Mouse (Mus musculus) ES-E14 (cell line): ENCODE measurements around the gene Impg1. TPM values are rescaled to one million over a fixed set of nuclear protein-coding genes. Genes with fewer than 3 reads are reported as not detected.

Source experiments
- DNase-seq: peaks from one replicate; pipeline ENCODE4 v3.0.0-alpha.2; 2013; ENCODE audit warnings: low read depth, low spot score
- H3K27ac ChIP-seq: 2 replicates; pipeline ENCODE4 v1.5.1; 2012; ENCODE audit warnings: low read depth, mild to moderate bottlenecking, low read length, moderate library complexity, mixed read lengths; ENCODE audit not compliant: poor library complexity, insufficient read depth, severe bottlenecking
- H3K36me3 ChIP-seq: 2 replicates; pipeline ENCODE4 v1.6.1; 2012; ENCODE audit warnings: mild to moderate bottlenecking, low read length, moderate library complexity, mixed read lengths; ENCODE audit not compliant: control insufficient read depth, poor library complexity, insufficient read depth, severe bottlenecking
- H3K4me1 ChIP-seq, 2 experiments: fragments of 150-350 bp in 1 of 2; sonication (generic) in 1 of 2; 2 replicates each; pipeline ENCODE4 v1.6.1; 2012; ENCODE audit warnings: low read length in 2 of 2, mild to moderate bottlenecking in 1 of 2, mixed read lengths in 1 of 2; ENCODE audit not compliant: control insufficient read depth in 2 of 2, insufficient read depth in 2 of 2, poor library complexity in 1 of 2
- H3K4me3 ChIP-seq, 2 experiments: fragments of 150-350 bp in 1 of 2; sonication (generic) in 1 of 2; 2 replicates each; pipeline ENCODE4 v1.5.1; 2012; ENCODE audit warnings: low read length in 2 of 2, low read depth in 1 of 2, mild to moderate bottlenecking in 1 of 2, mixed read lengths in 1 of 2; ENCODE audit not compliant: insufficient read depth in 1 of 2, poor library complexity in 1 of 2, severe bottlenecking in 1 of 2
- H3K9ac ChIP-seq: 2 replicates; pipeline ENCODE4 v1.6.1; 2012; ENCODE audit warnings: low read depth, mild to moderate bottlenecking, low read length, mixed read lengths; ENCODE audit not compliant: poor library complexity, insufficient read depth, severe bottlenecking
- H3K9me3 ChIP-seq: fragments of 150-350 bp; sonication (generic); 2 replicates; pipeline ENCODE4 v1.6.1; 2012; ENCODE audit warnings: low read depth, mild to moderate bottlenecking, low read length; ENCODE audit not compliant: control insufficient read depth, insufficient read depth
- CHD2 ChIP-seq: IDR thresholded peaks from 2 replicates; pipeline ENCODE4 v1.6.1; 2014; ENCODE audit warnings: mild to moderate bottlenecking, low read depth, low read length, inconsistent platforms
- HCFC1 ChIP-seq: IDR thresholded peaks from 2 replicates; pipeline ENCODE4 v1.6.1; 2012; ENCODE audit warnings: low read length, inconsistent platforms, borderline replicate concordance; ENCODE audit not compliant: insufficient read depth
- MAFK ChIP-seq: IDR thresholded peaks from 2 replicates; pipeline ENCODE4 v1.6.1; 2014; ENCODE audit warnings: mild to moderate bottlenecking, low read depth, low read length, inconsistent platforms; ENCODE audit not compliant: insufficient read depth
- ZC3H11A ChIP-seq: IDR thresholded peaks from 2 replicates; pipeline ENCODE4 v1.6.1; 2012; ENCODE audit warnings: low read depth, mild to moderate bottlenecking, inconsistent platforms, low read length, borderline replicate concordance
- ZNF384 ChIP-seq: IDR thresholded peaks from 2 replicates; pipeline ENCODE4 v1.6.1; 2012; ENCODE audit warnings: low read depth, low read length, inconsistent platforms
- in situ Hi-C, 2 experiments: fragments of 600-800 bp; cut with MboI; formaldehyde crosslinking; loops; one replicate each; pipeline ENCODE4 v1.15.1; 2025; ENCODE audit warnings: low sequenced_read_pairs in 2 of 2, inconsistent platforms in 1 of 2; ENCODE audit not compliant: unreplicated experiment in 2 of 2
- total RNA-seq: library from RNA; depleted of rRNA; stranded (reverse); fragments of 300-350 nt; gene quantifications from 2 replicates; pipeline ENCODE4 v1.2.3, GENCODE M21; 2012

Gene Impg1
- total RNA-seq, 1 experiment, result not detected

DNA sequence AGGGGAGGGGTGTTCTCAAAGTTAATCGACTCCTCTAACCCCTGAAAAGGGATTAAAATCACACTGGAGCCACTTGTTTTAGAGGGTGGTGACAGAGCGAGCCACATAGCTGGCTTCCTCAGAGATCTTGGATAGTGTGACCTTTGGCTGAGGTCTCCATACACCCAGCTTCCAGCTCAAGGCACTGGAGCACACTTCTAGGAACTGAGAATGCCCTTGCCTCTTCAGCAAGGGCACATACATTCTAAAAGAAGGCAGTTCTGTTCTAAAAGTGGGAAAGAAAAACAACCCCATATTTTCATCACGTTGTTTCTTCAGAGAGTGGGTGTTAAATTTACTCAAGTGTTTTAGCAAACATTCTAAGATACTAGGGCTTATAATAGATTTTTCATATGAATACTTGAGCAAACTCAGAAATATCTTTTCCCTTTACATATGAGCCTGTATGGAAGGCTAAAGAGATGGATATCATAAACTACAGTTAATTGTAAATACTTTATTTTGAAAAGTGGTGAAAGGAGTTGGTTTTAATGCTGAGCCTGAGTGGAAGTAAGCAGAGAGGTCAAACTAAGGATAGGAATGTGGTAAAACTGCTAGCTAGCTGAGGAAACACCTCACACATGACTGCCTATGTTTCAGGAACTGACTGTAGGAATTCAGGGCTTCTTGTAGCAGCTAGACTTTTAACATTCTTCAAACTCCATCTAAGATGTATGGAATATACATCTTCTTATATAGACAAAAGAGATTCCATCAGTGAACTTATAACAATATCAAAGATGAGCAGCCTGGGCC, 14.6 kb downstream of the Impg1 start:
- in situ Hi-C loops, result no loop called here
- Histone ChIP-seq H3K27ac (no peak overlapping the region), H3K4me1 (no peaks in the 10 kb centered on the region), H3K36me3 (no peaks in the 10 kb centered on the region), H3K9ac (no peak overlapping the region), H3K4me3 (no peak overlapping the region), H3K9me3 (no peaks in the 10 kb centered on the region)
- TF ChIP-seq MAFK (no peak), ZC3H11A (no peak), ZNF384 (no peak), HCFC1 (no peak), CHD2 (no peak)
- no peak for DNase-seq

- no peak overlapping the region for H3K4me3 ChIP-seq
- in situ Hi-C loops, result no loop called here
- no peak overlapping the region for H3K27ac ChIP-seq
- no peaks in the 10 kb centered on the region for H3K9me3 ChIP-seq
- H3K9ac ChIP-seq, result no peak overlapping the region
- no peaks in the 10 kb centered on the region for H3K36me3 ChIP-seq
- H3K4me1 ChIP-seq, result no peaks in the 10 kb centered on the region
- TF ChIP-seq ZNF384, result no peak
- TF ChIP-seq HCFC1, result no peak
- no peak for TF ChIP-seq MAFK
- TF ChIP-seq ZC3H11A, result no peak
- no peak for DNase-seq
Measured at GRCm38 (mm10) chr9:80441096-80441710, 24.1 kb downstream of the Impg1 start.

DNA sequence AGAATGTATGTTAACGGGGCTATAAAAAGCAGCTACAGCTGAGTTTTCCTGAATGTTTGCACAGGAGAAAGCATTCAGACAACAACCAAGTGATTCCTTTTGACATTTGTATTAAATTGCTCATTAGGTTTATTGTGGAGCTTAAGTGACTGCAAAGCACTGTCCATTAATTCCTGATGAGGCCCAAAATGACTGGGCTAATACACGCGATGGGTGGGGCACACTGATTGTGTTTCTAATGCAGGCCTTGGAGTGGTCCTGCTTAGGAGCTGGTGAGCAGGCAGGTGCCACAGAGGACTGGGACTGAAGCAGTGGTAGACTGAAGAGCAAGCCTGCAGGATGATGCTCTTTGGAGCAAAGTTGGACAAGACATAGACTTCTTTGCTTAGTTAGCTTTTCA, 73.9 kb downstream of the Impg1 start:
- in situ Hi-C loops, result no loop called here

DNA sequence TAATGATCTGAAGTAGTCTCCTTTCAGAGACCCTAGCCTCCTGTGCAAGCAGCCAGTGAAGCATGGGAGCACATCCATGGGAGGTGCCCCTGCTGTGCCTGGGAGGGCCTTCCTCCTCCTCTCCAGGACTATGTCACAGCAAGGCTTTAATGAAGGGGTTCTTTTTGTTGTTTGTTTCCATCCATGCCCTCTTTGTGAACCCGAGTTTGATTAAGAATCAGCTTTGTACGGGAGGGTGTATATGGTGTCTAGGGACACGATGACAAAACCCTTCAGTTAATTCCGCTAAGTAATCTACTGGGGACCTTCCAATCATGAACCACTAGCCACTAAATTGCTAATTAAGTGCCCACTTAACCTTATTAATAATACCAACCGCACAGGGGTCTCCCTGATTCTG, 74.3 kb downstream of the Impg1 start:
- Histone ChIP-seq H3K4me1 (no peaks in the 10 kb centered on the region), H3K9me3 (no peaks in the 10 kb centered on the region), H3K36me3 (no peaks in the 10 kb centered on the region), H3K4me3 (no peak overlapping the region), H3K27ac (no peak overlapping the region), H3K9ac (no peak overlapping the region)
- DNase-seq, result peak; percentile 9
- in situ Hi-C loops, result no loop called here
- TF ChIP-seq ZC3H11A (no peak), CHD2 (no peak), MAFK (no peak), ZNF384 (no peak), HCFC1 (no peak)

More for the DNA sequence above, 73.9 kb downstream of the Impg1 start:
- DNase-seq, result peak; percentile 27
- Histone ChIP-seq H3K27ac (no peak overlapping the region), H3K4me3 (no peak overlapping the region), H3K4me1 (no peaks in the 10 kb centered on the region), H3K9me3 (no peaks in the 10 kb centered on the region), H3K9ac (no peak overlapping the region), H3K36me3 (no peaks in the 10 kb centered on the region)
- no peak for TF ChIP-seq HCFC1
